Mouse (Mus musculus) cortical plate, adult 2 months (tissue): ENCODE results near the gene Cdc42bpa.

Experiments used
- CTCF ChIP-seq: fragments of 200-500 bp; IDR thresholded peaks from 2 replicates; pipeline ENCODE4 v1.5.1; 2011; ENCODE audit warnings: mild to moderate bottlenecking, control low read depth, low read length; ENCODE audit not compliant: insufficient read depth; ENCODE audit errors: extremely low read depth
- POLR2A ChIP-seq: fragments of 200-500 bp; IDR thresholded peaks from 2 replicates; pipeline ENCODE4 v1.6.1; 2011; ENCODE audit warnings: mild to moderate bottlenecking, low read length, control low read depth; ENCODE audit not compliant: insufficient read depth; ENCODE audit errors: extremely low read depth

DNA sequence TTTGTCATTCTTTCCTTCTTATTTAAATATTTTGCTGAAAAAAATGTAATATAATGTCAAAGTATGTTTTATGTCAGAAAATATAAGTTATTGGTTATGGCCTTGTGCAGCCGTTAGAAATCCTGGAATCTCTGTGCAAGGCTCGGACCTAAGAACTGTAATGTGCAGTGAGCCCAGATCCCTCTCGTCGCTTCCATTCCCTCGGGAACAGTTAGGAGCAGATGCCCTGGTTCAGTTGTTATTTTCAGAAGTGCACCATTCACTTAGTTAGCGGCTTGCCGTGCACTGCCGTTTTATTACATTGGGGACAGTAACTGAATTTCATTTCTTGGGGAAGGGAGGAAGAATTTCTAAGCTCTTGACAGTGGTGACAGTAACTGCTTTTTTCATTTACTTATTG is 158.0 kb downstream of the Cdc42bpa start:
- no peak for TF ChIP-seq CTCF
- no peak for TF ChIP-seq POLR2A
